Mouse (Mus musculus) 416B (cell line): Measurements from ENCODE around the gene Dusp6.

Source experiments
- DNase-seq: peaks from one replicate; pipeline ENCODE4 v3.0.0; 2011; ENCODE audit warnings: low read depth

Dusp6 gene

DNA sequence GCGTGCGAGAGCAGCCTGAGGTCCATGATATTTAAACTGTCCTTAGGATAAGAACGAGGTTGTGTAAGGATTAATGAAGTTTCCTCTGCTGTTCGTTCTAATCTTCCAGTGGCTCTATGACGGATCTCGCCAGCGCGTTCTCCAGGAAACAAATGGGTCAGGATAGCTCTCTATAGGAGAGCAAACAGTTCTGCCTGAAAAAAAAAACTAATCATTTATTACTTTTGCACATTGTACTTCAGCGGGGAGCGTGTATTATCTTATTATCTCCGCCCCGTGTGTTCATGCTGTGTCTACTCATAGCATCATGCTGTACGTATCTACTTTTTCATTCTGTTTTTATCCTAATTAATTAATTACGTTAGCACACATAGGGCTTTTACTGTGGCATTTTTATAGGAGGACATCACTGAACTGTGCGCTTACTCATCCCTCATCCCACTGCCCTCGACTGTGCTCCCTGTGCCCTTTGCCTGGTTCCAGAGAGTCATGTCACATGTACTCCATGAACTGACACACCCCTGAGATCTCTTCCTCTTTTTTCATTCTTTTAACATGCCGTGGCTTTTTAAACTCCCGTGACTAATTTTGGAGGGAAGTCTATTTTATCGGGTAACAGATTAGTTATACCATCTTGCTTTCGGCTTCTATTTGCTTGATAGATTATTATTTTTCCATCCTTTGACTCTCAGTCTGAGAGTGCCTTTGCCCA lies 16.1 kb upstream of the Dusp6 start:
- peak; percentile 55 for DNase-seq

- DNase-seq: peak; percentile 88
Observed at GRCm38 (mm10) chr10:99250874-99251281, 12.2 kb upstream of the Dusp6 start.

DNA sequence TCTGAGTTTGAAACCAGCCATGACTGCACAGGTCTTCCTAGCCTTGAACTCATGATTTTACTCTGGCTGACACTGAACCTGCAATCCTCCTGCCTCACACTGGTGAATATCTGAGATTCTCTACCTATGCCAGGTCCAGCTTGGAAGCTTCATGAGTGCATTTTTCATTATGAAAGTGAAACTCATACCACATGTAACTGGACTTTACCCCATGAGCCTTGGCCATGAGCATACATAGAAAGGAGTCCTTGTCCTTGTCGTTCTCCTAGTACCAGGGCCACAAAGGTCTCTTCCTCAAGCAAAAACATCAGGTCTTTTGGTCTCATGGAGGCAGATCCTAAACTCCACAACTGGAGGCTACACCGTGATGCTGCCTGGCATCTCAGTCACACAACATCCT lies 9.6 kb upstream of the Dusp6 start:
- DNase-seq: no peak

- no peak for DNase-seq
Observed at GRCm38 (mm10) chr10:99255830-99256570, 7.0 kb upstream of the Dusp6 start.

GRCm38 (mm10) chr10:99257531-99257930 lies 5.5 kb upstream of the Dusp6 start:
- no peak for DNase-seq

DNA sequence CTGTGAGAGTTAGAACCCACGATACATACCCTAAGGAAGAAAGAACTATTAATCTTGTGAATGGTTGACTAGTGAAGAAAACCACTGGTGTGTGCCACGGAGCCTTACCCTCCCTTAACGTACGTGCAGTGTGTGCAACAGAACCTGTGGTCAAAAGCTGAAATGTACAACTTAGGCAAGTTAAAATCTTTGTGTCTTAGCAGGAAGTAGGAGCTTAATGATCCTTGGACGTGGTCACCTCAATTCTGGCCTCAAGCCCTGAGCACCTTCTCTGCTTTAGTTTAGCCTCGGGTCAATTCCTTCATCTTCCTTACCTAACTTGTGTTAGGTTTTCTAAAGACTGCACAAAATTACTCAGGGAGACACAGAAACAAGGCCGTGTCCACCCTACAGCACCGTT lies 3.2 kb upstream of the Dusp6 start:
- DNase-seq: peak; percentile 56

DNA sequence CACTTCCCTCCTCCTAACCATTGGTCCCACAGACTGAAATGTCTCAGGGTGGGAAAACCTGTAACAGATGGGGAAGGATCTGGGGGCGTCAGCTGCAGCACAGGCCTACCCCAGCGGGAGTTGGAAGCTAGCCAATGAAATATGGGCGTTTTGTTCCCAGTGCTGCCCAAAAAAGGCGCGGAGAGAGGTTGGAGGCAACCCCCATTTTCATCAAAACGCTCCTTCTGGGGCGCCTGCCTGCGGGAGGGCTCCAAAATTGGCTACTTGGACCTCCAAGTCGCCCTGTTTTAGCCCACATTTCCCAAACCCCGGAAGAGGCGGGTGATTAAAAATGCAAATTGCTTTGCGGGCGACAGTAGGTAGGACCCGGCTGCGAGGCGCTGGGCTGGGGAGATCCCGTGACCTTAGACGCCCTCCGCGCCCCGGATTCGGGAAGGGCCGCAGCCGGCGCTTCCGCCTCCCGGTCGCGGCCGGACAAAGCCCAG lies 1.8 kb upstream of the Dusp6 start:
- DNase-seq: peak; percentile 90

- DNase-seq: peak; percentile 96
Observed at GRCm38 (mm10) chr10:99261636-99262318, 1.3 kb upstream of the Dusp6 start.

- DNase-seq: peak; percentile 72
Observed at GRCm38 (mm10) chr10:99262319-99262866, 638 bp upstream of the Dusp6 start.

GRCm38 (mm10) chr10:99263419-99264221 lies 589 bp downstream of the Dusp6 start:
- DNase-seq: peak; percentile 30

- peak; percentile 34 for DNase-seq
Observed at GRCm38 (mm10) chr10:99264301-99265010, 1.4 kb downstream of the Dusp6 start.

- DNase-seq: peak; percentile 85
Observed at GRCm38 (mm10) chr10:99265011-99265694, 2.1 kb downstream of the Dusp6 start.

- DNase-seq: no peak
Observed at GRCm38 (mm10) chr10:99266025-99266424, 3.0 kb downstream of the Dusp6 start.

DNA sequence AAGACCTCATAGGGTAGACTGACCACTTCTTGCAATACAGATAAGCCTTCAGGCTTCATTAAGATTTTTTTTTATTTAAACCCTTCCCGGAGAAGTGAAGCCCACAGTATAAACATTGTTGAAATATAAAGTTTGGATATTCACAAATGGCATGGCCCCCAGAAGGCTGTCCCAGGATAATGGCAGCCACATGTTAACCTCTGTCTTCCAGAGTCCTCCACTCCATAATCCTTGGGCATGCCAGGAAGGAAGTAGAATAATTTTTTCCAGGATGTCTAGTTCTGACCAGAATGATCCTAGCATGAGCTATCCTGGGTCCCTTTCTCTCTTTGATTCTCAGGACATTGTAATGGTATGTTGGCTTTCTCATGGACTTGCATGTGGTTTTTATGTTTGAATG lies 4.6 kb downstream of the Dusp6 start:
- DNase-seq: no peak

GRCm38 (mm10) chr10:99268421-99269300 lies 5.6 kb downstream of the Dusp6 start:
- DNase-seq: peak; percentile 98

- DNase-seq: no peak
Observed at GRCm38 (mm10) chr10:99269301-99269701, 6.3 kb downstream of the Dusp6 start.

GRCm38 (mm10) chr10:99269704-99270103 lies 6.7 kb downstream of the Dusp6 start:
- no peak for DNase-seq

DNA sequence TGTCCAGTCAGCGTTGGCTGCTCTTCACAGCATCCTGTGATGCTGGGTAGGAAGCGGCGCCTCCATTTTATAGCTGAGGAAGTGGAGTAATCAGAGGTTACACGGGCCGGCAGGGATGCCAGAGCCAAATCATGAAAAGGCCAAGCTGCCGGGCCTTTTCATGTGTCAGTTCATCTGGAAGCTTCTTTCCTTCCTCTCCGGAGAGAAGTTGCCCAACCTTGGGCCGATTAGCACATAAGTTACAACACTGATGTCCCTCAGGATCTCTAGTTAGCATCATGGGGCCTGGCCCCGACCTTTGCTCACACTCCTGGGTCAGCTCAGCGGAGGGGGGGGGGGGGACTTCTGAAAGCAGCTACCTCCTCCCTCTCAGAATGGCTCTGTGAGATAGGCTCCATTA lies 7.4 kb downstream of the Dusp6 start:
- DNase-seq: peak; percentile 83

GRCm38 (mm10) chr10:99271016-99271415 lies 8.0 kb downstream of the Dusp6 start:
- DNase-seq: no peak
